Mouse (Mus musculus) midbrain, embryonic 10.5 days (tissue): ENCODE results near the gene Gm11214. TPM values are rescaled to one million over a fixed set of nuclear protein-coding genes. Genes with fewer than 3 reads are reported as not detected.

Source experiments
- DNase-seq: peaks from one replicate; pipeline ENCODE4 v3.0.0-alpha.2; 2017; ENCODE audit warnings: low spot score
- H3K27ac ChIP-seq: fragments of 300-500 bp; sonication (generic); replicated peaks from 2 replicates; pipeline ENCODE4 v1.5.1; 2016; ENCODE audit warnings: mild to moderate bottlenecking
- H3K27me3 ChIP-seq: fragments of 300-500 bp; sonication (generic); 2 replicates; pipeline ENCODE4 v1.6.1; 2016; ENCODE audit warnings: low read depth, mild to moderate bottlenecking; ENCODE audit not compliant: poor library complexity, severe bottlenecking
- H3K36me3 ChIP-seq: fragments of 300-500 bp; sonication (generic); 2 replicates; pipeline ENCODE4 v1.6.1; 2016; ENCODE audit warnings: mild to moderate bottlenecking, moderate library complexity
- H3K4me1 ChIP-seq: fragments of 300-500 bp; sonication (generic); 2 replicates; pipeline ENCODE4 v1.6.1; 2016
- H3K4me3 ChIP-seq: fragments of 300-500 bp; sonication (generic); 2 replicates; pipeline ENCODE4 v1.5.1; 2016; ENCODE audit warnings: mild to moderate bottlenecking, moderate library complexity
- H3K9me3 ChIP-seq: fragments of 300-500 bp; sonication (generic); replicated peaks from 2 replicates; pipeline ENCODE4 v1.6.1; 2016; ENCODE audit warnings: mild to moderate bottlenecking
- WGBS: fragments of 180-500 bp; shearing (Covaris S2); methylation state at CpG from one replicate; pipeline ENCODE4 v1.1.7; 2016; 5-methylcytosine and 5-hydroxymethylcytosine counted together
- polyA plus RNA-seq: library from polyadenylated mRNA; unstranded; fragments of >200 nt; fragmentation: Nextera tagmentation; extraction: Ambion mirVana; gene quantifications from 2 replicates; pipeline ENCODE4 v1.2.1, GENCODE M21; 2016

Gene Gm11214
- polyA plus RNA-seq, 1 experiment from 2014 or later = not detected

DNA sequence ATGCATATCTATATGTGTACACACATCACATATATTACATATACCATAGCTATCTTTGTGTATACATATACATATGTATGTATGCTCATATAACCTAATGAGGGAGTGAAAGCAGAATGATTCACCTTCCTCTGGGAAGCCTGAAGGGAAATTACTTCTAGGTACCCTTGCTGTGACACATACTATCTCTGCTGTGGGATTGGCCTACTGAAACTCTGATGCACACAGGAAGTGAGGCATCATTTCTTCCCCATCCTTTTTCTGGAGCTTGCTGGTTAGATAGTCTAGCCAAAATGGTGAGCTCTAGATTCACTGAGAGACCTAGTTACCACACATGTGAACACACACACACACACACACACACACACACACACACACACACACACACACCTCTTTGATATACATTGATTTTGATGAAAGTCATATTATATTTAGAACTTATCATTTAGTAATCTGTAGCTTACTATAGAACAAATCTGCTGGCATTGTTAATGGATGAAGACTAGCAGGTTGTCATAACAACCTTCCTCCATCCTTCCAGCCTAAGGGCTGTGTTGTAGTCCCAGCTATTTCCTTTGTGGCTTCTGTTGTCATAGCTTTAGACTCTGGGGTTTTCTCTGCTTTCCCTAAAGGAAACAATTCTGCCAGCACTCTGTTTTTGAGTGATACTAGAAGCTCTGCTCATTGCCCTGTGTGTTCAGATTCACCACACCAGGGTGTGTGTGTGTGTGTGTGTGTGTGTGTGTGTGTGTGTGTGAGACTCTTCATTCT lies 19.0 kb downstream of the Gm11214 start:
- Histone ChIP-seq H3K36me3 (no peaks in the 10 kb centered on the region), H3K4me1 (no peaks in the 10 kb centered on the region), H3K4me3 (no peak overlapping the region), H3K27me3 (no peaks in the 10 kb centered on the region), H3K27ac (no peak overlapping the region), H3K9me3 (no peaks in the 10 kb centered on the region)
- DNase-seq = no peak

DNA sequence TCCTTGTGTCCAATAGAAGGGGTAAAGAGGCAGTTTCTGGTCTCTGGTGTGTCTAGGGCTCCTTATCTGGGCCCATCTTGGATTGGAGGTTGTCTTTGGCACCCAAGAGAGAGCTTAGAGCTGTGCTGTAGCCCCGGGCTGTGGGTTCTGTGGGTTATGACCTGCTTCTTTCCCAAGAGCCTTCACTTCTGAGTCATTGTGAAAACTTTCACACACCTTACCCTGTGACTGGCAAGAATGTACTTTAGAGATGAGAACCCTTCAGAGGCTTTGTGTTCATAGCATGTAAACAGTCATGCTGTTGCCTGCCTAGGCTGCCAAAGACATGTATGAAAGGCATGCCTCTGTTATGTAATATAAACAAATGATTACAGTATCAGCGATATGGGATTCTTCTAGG lies 23.3 kb downstream of the Gm11214 start:
- Histone ChIP-seq H3K4me3 (no peak overlapping the region), H3K36me3 (no peaks in the 10 kb centered on the region), H3K27ac (no peak overlapping the region), H3K9me3 (no peaks in the 10 kb centered on the region), H3K27me3 (no peaks in the 10 kb centered on the region), H3K4me1 (no peaks in the 10 kb centered on the region)
- 87% methylated on average over 2 of the region's 2 CpGs for WGBS
- DNase-seq = no peak

DNA sequence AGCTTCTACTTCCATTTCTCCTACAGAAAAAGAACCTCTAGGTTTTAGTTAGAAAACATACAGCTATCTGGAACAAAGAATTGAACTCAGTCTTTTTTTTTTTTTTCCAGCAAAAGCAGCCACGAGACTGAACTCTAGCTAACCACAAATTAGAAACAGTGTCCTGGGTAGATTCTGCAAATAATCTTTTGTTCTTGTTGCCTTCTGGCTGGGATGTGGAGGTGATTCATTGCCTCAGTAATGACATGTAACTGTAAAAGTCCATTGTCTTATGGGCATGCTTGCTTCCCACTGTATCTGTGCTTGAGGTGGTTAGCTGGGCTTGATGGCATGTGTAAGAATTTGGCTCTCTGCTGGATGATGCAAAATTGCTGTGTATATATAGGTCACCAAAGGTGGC lies 24.6 kb downstream of the Gm11214 start:
- Histone ChIP-seq H3K4me3 (no peak overlapping the region), H3K4me1 (no peaks in the 10 kb centered on the region), H3K27me3 (no peaks in the 10 kb centered on the region), H3K9me3 (no peaks in the 10 kb centered on the region), H3K27ac (no peak overlapping the region), H3K36me3 (no peaks in the 10 kb centered on the region)
- 81% methylated on average over 1 of the region's 1 CpGs for WGBS
- no peak for DNase-seq

DNA sequence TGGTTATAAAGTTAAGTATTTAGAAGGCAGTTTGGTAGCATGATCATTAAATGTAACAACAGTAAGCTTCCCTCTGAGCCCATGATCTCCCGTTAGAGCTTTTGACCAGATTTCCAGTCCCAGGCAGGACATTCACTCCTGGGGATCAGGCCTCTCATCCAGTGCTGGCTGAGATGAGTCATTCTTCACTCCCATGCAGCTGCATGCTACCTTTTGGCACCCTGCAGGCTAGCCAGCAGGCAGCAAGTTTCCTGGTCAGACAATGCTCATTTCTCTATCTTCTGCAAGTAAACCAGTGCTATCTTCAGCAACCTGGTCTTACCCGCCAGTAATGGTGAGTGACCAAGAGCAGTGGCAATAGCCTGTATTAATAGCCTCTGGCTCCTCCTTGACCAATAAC lies 30.0 kb downstream of the Gm11214 start:
- WGBS = 91% methylated on average over 2 of the region's 2 CpGs
- Histone ChIP-seq H3K9me3 (no peaks in the 10 kb centered on the region), H3K27me3 (no peaks in the 10 kb centered on the region), H3K36me3 (no peaks in the 10 kb centered on the region), H3K27ac (no peak overlapping the region), H3K4me3 (no peak overlapping the region), H3K4me1 (no peaks in the 10 kb centered on the region)
- no peak for DNase-seq

DNA sequence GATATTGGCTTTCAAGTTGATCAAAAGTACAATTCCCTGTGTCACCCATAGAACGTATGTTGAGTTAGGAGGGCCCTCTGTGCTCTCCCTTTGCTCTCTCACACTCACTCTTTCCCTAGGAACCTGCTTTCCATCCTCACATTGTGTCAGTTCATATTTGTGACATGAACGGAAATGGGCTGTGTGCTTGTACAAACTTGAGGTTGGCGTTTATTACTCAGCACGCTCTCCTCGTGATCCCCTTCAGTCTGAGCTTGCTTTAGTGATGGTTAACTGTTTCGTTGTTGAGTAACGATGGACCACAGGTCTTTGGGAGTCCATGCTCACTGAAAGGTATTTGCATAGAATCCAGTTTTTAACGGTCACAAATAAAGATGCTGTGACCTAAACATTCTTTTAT lies 36.1 kb downstream of the Gm11214 start:
- Histone ChIP-seq H3K27me3 (no peaks in the 10 kb centered on the region), H3K4me3 (no peak overlapping the region), H3K9me3 (no peaks in the 10 kb centered on the region), H3K27ac (no peak overlapping the region), H3K4me1 (no peaks in the 10 kb centered on the region), H3K36me3 (no peaks in the 10 kb centered on the region)
- no peak for DNase-seq
- WGBS = 89% methylated on average over 8 of the region's 8 CpGs

DNA sequence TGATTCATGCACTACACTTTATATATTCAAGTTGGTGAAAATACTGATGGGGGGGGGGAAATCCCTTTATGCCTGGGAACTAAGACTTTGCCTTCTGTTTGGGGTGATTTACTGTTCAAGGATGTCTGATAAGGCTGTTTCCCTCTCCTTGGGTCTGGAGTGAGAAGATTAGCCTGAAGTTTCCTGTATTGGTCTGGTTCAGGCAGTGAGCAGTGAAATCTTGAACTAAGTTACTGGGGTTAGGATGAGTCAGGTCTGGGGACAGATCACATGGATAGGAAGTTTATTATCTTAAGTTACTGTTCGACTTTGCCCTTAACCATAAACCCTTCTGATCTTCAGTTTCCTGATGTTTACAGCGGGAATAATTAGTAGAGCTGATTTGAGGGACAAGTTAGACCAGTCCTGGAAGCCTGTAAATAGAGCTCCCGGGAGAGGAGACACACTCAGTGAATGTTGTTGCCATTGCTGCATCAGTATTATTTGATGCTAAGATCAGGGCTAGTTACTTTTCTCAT lies 37.6 kb downstream of the Gm11214 start:
- H3K4me1 ChIP-seq = no peaks in the 10 kb centered on the region
- H3K36me3 ChIP-seq = no peaks in the 10 kb centered on the region
- no peak overlapping the region for H3K27ac ChIP-seq
- no peaks in the 10 kb centered on the region for H3K27me3 ChIP-seq
- no peaks in the 10 kb centered on the region for H3K9me3 ChIP-seq
- DNase-seq = no peak
- WGBS = 74% methylated on average over 3 of the region's 3 CpGs
- no peak overlapping the region for H3K4me3 ChIP-seq

DNA sequence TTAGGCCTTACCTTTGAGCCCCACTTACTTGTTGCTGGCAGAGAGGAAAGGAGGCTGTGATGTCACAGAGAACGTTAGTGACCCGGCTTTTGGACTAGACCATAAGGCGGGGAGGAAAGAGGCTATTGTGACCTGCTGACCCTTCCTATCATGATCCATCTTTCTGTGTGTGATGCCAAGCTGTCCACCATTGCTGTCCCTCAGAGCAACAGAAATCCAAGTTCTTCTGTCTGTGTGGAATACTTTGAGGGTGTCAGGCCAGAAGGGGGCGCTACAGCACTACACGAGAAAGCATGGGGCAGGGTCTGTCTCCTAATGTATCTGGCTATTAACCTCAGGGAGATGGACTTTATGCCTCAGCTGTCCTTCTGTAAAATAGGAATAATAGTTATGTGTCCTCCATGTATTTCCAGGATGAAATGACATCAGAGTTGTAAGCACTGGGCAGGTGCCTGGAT lies 40.8 kb downstream of the Gm11214 start, which contains the start of gene Tex48:
Gene Tex48, minus strand, starts transcription at position 51 of the 458 bp plus-strand sequence.
- H3K27me3 ChIP-seq = no peaks in the 10 kb centered on the region
- H3K36me3 ChIP-seq = no peaks in the 10 kb centered on the region
- no peaks in the 10 kb centered on the region for H3K9me3 ChIP-seq
- peak; percentile 38 for DNase-seq
- H3K4me1 ChIP-seq = no peaks in the 10 kb centered on the region
- no peak within 1 kb of the TSS for H3K27ac ChIP-seq
- 66% methylated on average over 5 of the region's 5 CpGs for WGBS
- H3K4me3 ChIP-seq = no peak within 1 kb of the TSS

DNA sequence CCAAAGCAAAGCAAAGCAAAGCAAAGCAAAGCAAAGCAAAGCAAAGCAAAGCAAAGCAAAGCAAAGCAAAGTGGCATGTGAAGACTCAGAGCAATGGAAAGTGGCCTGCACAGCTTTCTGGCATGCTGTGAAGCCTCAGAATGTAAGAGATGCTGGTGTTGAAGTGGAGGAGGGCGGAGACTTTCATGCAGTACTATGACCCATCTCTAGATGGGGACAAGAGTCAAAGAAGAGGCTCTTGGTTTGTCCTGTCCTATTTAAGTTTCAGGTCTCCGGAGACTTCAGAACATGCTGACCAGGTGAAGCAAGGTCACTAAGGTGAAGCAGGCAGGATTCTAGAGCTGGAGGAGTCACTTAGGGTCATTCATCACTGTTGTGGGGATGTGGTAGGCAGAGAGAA lies 41.3 kb downstream of the Gm11214 start:
- no peaks in the 10 kb centered on the region for H3K27me3 ChIP-seq
- H3K27ac ChIP-seq = no peak overlapping the region
- H3K36me3 ChIP-seq = no peaks in the 10 kb centered on the region
- 84% methylated on average over 2 of the region's 2 CpGs for WGBS
- no peaks in the 10 kb centered on the region for H3K4me1 ChIP-seq
- no peak overlapping the region for H3K4me3 ChIP-seq
- no peaks in the 10 kb centered on the region for H3K9me3 ChIP-seq
- DNase-seq = no peak

Other genes with a start within 250 kb of the Gm11214 start
- gene Whrn, start 167.4 kb downstream of the Gm11214 start, polyA plus RNA-seq = 8.6 and 8.8 TPM in 2 replicates
- gene Atp6v1g1, start 118.6 kb downstream of the Gm11214 start, polyA plus RNA-seq = 290 and 319 TPM in 2 replicates
- 9.7 and 10.0 TPM in 2 replicates for gene Tmem268, start 104.6 kb downstream of the Gm11214 start, polyA plus RNA-seq
- gene Gm11213, start 58.1 kb downstream of the Gm11214 start, polyA plus RNA-seq = not detected in 2 replicates
- not detected in 2 replicates for gene Tex48, start 41.0 kb downstream of the Gm11214 start, polyA plus RNA-seq
- not detected in 2 replicates for gene Tnfsf15, start 81.7 kb upstream of the Gm11214 start, polyA plus RNA-seq
- not detected in 2 replicates for gene Tnfsf8, start 198.0 kb upstream of the Gm11214 start, polyA plus RNA-seq